Mouse (Mus musculus) CD4-positive, CD25-positive, alpha-beta regulatory T cell, adult 9 weeks (primary cell): ENCODE measurements around the gene 2410137M14Rik. TPM values are rescaled to one million over a fixed set of nuclear protein-coding genes. Genes with fewer than 3 reads are reported as not detected.

Experiments used
- polyA plus RNA-seq: library from polyadenylated mRNA; unstranded; fragments of 100-300 nt; shearing (Covaris generic); gene quantifications from one replicate; pipeline ENCODE4 v1.2.1, GENCODE M21; 2017

The 2410137M14Rik gene
- polyA plus RNA-seq = not detected

GRCm38 (mm10) chr17:36981221-36981813 lies at the start of gene 2410137M14Rik:
Gene 2410137M14Rik, minus strand, starts transcription at chr17:36981237.

DNA sequence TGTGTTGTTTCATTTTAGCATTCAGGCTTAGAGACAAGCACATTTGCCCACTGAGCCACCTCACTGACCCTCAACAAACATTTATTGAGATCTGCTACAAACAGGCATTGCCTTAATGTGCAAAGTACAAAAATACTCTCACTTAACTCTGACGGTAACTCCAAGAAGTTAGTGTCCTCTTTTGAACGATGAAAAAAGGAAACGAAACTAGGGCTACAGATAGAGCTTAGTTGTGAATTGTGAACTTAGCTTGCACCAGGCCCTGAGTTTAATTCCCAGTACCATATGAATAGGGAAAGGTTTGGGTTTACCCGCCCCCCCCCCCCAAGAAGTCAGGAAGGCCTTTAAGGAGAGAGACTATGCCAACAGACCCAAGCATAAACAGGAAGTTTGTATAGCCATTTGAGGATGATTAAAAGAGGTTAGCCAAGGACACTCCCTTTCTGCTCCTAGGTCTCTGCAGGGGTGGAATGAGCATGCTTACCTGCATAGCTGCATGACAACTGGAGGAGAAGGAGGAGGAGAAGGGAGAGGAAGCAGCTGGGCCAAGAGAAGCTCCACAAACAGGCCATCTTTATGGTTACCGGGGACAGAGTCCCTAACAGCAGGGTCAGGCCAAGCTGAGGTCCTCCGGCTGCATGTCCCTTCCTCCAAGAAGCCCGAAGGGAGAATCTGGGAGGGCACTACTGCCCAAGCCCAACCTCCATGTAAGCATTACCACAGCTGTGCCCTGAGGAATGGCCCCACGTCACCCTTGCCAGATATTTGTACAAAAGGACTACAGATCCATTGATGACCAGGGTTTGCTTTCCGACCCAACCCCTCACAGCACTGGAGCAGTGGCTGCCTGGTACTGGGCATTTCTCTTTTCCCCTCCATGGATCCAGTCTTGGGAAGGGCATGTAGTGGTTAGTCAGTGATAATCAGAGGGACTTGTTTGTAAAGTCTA lies 41.9 kb upstream of the 2410137M14Rik start, which contains the start of gene Mog:
Gene Mog, minus strand, starts transcription at position 771 of the 949 bp plus-strand sequence.

GRCm38 (mm10) chr17:37000863-37001262 lies 19.8 kb upstream of the 2410137M14Rik start, which contains the start of gene Zfp57:
Gene Zfp57, plus strand, starts transcription at chr17:37001163.

GRCm38 (mm10) chr17:36989437-36989836 lies 8.4 kb upstream of the 2410137M14Rik start, which contains the start of gene H2-M5:
Gene H2-M5, minus strand, starts transcription at chr17:36989537.

DNA sequence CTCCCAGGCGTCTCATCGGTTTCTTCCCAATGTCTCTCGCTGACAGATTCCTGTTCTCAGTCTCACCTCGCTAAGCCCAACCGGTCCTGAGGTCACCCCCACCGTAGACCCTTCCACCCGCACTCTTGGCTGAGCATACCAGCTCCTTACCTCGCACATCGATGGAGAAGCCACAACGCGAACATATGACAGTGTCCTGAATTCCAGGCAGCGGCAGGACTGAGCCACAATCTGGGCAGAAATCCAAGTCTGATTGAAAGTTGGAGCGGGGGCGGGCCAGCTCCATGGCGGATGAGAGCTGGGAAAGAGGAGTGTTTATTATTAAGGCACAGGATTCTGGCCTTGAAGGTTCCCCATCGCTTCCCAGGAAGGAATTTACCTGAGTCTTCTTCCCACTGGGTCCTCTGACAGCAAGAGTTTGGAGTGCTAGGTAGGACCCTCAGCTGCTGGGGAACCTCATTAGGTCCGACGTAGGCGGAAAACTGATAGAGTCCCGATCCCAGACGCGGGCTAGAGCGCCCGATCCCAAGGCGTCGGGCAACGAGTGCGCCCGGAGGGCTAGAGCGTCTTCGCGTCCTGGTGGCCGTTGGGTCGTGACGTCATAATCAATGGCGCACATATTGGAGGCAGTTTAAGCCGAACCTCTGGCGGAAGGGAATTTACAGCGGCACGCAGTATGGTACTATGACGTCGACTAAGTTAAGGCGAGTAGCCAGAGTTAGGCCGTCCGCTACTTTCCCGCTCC lies 22.9 kb downstream of the 2410137M14Rik start, which contains the start of the genes Znrd1 and Znrd1as:
Gene Znrd1, minus strand, starts transcription at position 561 of the 745 bp plus-strand sequence.
Gene Znrd1as, plus strand, starts transcription at position 594 of the 745 bp plus-strand sequence.

DNA sequence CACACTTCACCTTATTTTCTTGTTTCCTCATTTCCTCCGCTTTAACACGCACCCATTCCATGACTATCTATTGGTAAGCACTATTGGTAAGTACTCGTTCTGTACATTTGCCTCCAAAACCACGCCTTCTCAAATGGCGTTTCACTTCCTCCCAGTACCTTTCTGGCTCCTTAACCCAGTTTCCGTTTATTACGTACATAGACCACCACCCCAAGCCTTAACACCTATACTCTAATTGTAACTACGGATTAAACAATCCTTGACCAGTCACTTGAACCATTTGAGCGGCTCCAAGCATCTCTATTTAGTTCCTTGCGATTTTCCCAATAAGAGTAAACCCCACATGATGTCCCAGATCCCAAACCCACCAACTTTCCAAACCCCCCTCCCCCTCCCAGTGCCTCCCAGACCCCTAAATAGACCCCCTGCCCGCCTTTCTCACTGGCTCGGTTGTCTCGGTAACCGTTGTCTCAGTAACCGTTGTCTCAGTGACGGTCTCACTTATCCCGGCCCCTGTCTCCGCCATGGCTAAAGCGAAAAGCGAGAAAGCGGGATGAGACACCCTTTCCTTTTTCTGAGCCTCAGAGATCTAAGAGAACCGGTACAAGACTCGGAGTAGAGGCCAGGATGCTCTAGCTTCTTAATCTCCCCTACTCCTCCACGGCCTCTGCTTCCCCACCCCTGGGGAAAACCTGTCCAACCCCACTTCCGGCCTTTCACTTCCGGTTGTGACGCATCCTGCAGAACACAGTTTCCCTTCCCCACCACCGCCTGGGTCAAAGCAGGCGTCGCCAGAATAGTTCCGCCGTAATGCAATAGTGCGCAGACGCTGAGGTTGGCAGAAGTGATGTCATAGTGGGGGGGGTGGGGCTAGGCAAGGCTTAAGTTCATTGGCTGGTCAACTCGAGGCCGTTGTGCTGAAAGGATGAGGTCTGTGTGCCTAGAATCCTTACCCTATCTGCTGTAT lies 29.8 kb downstream of the 2410137M14Rik start, which contains the start of gene Ppp1r11:
Gene Ppp1r11, minus strand, starts transcription at position 761 of the 967 bp plus-strand sequence.

GRCm38 (mm10) chr17:36942791-36943471 lies 38.1 kb downstream of the 2410137M14Rik start, which contains the start of gene Rnf39:
Gene Rnf39, plus strand, starts transcription at chr17:36942918.

Other genes with a start within 250 kb of the 2410137M14Rik start
- not detected for gene H2-M10.5, start 208.3 kb downstream of the 2410137M14Rik start, polyA plus RNA-seq
- not detected for gene H2-M10.6, start 169.1 kb downstream of the 2410137M14Rik start, polyA plus RNA-seq
- gene Trim26, start 144.1 kb downstream of the 2410137M14Rik start, polyA plus RNA-seq = 178 TPM
- gene Trim15, start 114.0 kb downstream of the 2410137M14Rik start, polyA plus RNA-seq = 0.31 TPM
- not detected for gene Trim10, start 111.7 kb downstream of the 2410137M14Rik start, polyA plus RNA-seq
- gene Trim40, start 91.1 kb downstream of the 2410137M14Rik start, polyA plus RNA-seq = not detected
- not detected for gene Trim31, start 83.1 kb downstream of the 2410137M14Rik start, polyA plus RNA-seq
- not detected for gene Rnf39, start 38.3 kb downstream of the 2410137M14Rik start, polyA plus RNA-seq
- gene Ppp1r11, start 29.5 kb downstream of the 2410137M14Rik start, polyA plus RNA-seq = 176 TPM
- 108 TPM for gene Znrd1, start 22.7 kb downstream of the 2410137M14Rik start, polyA plus RNA-seq
- gene Znrd1as, start 22.6 kb downstream of the 2410137M14Rik start, polyA plus RNA-seq = 4.0 TPM
- gene H2-M5, start 8.3 kb upstream of the 2410137M14Rik start, polyA plus RNA-seq = 0.20 TPM
- not detected for gene Zfp57, start 19.9 kb upstream of the 2410137M14Rik start, polyA plus RNA-seq
- not detected for gene Mog, start 42.2 kb upstream of the 2410137M14Rik start, polyA plus RNA-seq
- 10.5 TPM for gene Gabbr1, start 64.7 kb upstream of the 2410137M14Rik start, polyA plus RNA-seq
- gene Olfr90, start 107.3 kb upstream of the 2410137M14Rik start, polyA plus RNA-seq = 0.09 TPM
- gene Olfr91, start 117.0 kb upstream of the 2410137M14Rik start, polyA plus RNA-seq = not detected
- not detected for gene Olfr92, start 138.9 kb upstream of the 2410137M14Rik start, polyA plus RNA-seq
- not detected for gene Olfr93, start 180.3 kb upstream of the 2410137M14Rik start, polyA plus RNA-seq
- 0.30 TPM for gene Ubd, start 212.7 kb upstream of the 2410137M14Rik start, polyA plus RNA-seq
- gene Olfr94, start 219.8 kb upstream of the 2410137M14Rik start, polyA plus RNA-seq = not detected
- gene Olfr95, start 231.9 kb upstream of the 2410137M14Rik start, polyA plus RNA-seq = not detected
- gene Olfr96, start 238.9 kb upstream of the 2410137M14Rik start, polyA plus RNA-seq = not detected